In genomic region chr4:104206639-104207038, GRCm38 (mm10) we compare ENCODE assay signal across 13 mouse cellular contexts.
DNase-seq lines count a peak whose midpoint lies in the region; TF ChIP-seq lines count a peak whose summit lies in the region.
"Had no signal": no experiment of that assay in that cellular context is flagged by ENCODE, and none has a peak within 500 bp of the region (broad histone marks: within the 10 kb centered on the region; RNA-seq: fewer than 3 reads in every experiment).

No protein-coding gene starts in this region.

- TF ChIP-seq CTCF in brain, embryonic 14.5 days (IDR thresholded peaks at IDR 0.05; ENCODE audit: borderline replicate concordance, extremely low read depth, insufficient read depth, insufficient read length), result no peak

- TF ChIP-seq POLR2A in brain, embryonic 14.5 days (IDR thresholded peaks at IDR 0.05; ENCODE audit: borderline replicate concordance, extremely low read depth, insufficient read depth, insufficient read length, poor library complexity, severe bottlenecking), result no peak

- intact Hi-C loops in heart, postnatal 14 days (cut with DNase I), result loop anchor here (10.0 kb wide), 1 partner anchor 688 kb away; no protein-coding TSS in a partner anchor

- peak; percentile 87 for DNase-seq in heart, adult 11 months
- no peak for DNase-seq in heart, postnatal 14 days
- peak; percentile 30 for DNase-seq in layer of hippocampus, adult 9-11 months
- no peak for DNase-seq in layer of hippocampus, postnatal 25 days (ENCODE audit: extremely low spot score in 1 of 2, low spot score in 1 of 2)
- DNase-seq in brain, adult 2 months (ENCODE audit: low read depth, low spot score), result peak; percentile 28
- peak; percentile 58 for DNase-seq in brain, embryonic 14.5 days (ENCODE audit: low read depth)
- DNase-seq in frontal cortex, postnatal 25 days (ENCODE audit: low spot score in 2 of 2), result no peak
- DNase-seq: adrenal gland, adult 8-10 months; cerebellum, adult 18-20 months; cerebellum, adult 9-11 months; gastrocnemius, postnatal 10 days; heart, postnatal 10 days; kidney, adult 11 months had no signal

Comparison
In these comparisons a context has a peak if more than half of its experiments do, and no peak if none do; other contexts are left out.
1. DNase-seq: peak in heart, adult 11 months (single experiment), layer of hippocampus, adult 9-11 months (single experiment), brain, adult 2 months (single experiment) and brain, embryonic 14.5 days (single experiment); none in heart, postnatal 14 days (0 of 2), layer of hippocampus, postnatal 25 days (0 of 2) and frontal cortex, postnatal 25 days (0 of 2).